Mouse (Mus musculus) E14TG2a.4 (cell line): ENCODE data around the gene Ncapd2.

Experiments
- H3K27me3 ChIP-seq: 2 replicates; pipeline ENCODE4 v1.6.1; 2014; ENCODE audit warnings: low read length, control low read depth; ENCODE audit not compliant: insufficient read depth
- H3K36me3 ChIP-seq: 2 replicates; pipeline ENCODE4 v1.6.1; 2014; ENCODE audit warnings: low read length, control low read depth; ENCODE audit not compliant: insufficient read depth
- H3K4me1 ChIP-seq: replicated peaks from 2 replicates; pipeline ENCODE4 v1.6.1; 2014; ENCODE audit warnings: low read depth, low read length, control low read depth
- H3K4me3 ChIP-seq: replicated peaks from 2 replicates; pipeline ENCODE4 v1.5.1; 2014; ENCODE audit warnings: mild to moderate bottlenecking, low read length
- H3K9me3 ChIP-seq: 2 replicates; pipeline ENCODE4 v1.6.1; 2014; ENCODE audit warnings: low read length, control low read depth
- CTCF ChIP-seq: conservative IDR thresholded peaks from 2 replicates; pipeline ENCODE4 v1.5.1; 2014; ENCODE audit warnings: low read length
- NANOG ChIP-seq: IDR thresholded peaks from 2 replicates; pipeline ENCODE4 v1.6.1; 2014; ENCODE audit warnings: borderline replicate concordance, low read length, mixed read lengths
- POU5F1 ChIP-seq: IDR thresholded peaks from 2 replicates; pipeline ENCODE4 v1.6.1; 2014; ENCODE audit warnings: low read length, borderline replicate concordance

The Ncapd2 gene

GRCm38 (mm10) chr6:125221115-125221745 lies 29.7 kb upstream of the Ncapd2 start:
- H3K9me3 ChIP-seq, result no peaks in the 10 kb centered on the region
- H3K4me3 ChIP-seq, result peak overlapping the region; percentile 37; the same call in 1 of the 2 replicates
- H3K27me3 ChIP-seq, result peaks cover 9% of the 10 kb centered on the region
- peaks cover 34% of the 10 kb centered on the region for H3K36me3 ChIP-seq
- peaks cover 32% of the 10 kb centered on the region for H3K4me1 ChIP-seq
- TF ChIP-seq POU5F1 (no peak), NANOG (no peak), CTCF (no peak)

- no peak overlapping the region for H3K4me3 ChIP-seq
- no peaks in the 10 kb centered on the region for H3K9me3 ChIP-seq
- TF ChIP-seq CTCF (peak; percentile 94), POU5F1 (no peak), NANOG (no peak)
- H3K27me3 ChIP-seq, result peaks cover 13% of the 10 kb centered on the region
- H3K36me3 ChIP-seq, result peaks cover 22% of the 10 kb centered on the region
- H3K4me1 ChIP-seq, result peaks cover 37% of the 10 kb centered on the region
These were observed 27.5 kb upstream of the Ncapd2 start for GRCm38 (mm10) chr6:125218963-125219362.

- TF ChIP-seq CTCF (no peak), NANOG (no peak), POU5F1 (no peak)
- no peak overlapping the region for H3K4me3 ChIP-seq
- peaks cover 37% of the 10 kb centered on the region for H3K4me1 ChIP-seq
- peaks cover 17% of the 10 kb centered on the region for H3K27me3 ChIP-seq
- peaks cover 13% of the 10 kb centered on the region for H3K36me3 ChIP-seq
- H3K9me3 ChIP-seq, result no peaks in the 10 kb centered on the region
These were observed 26.4 kb upstream of the Ncapd2 start for GRCm38 (mm10) chr6:125217899-125218298.

- no peak for TF ChIP-seq POU5F1
- no peak for TF ChIP-seq NANOG
- no peak for TF ChIP-seq CTCF
- H3K4me3 ChIP-seq, result no peak overlapping the region
- peaks cover 22% of the 10 kb centered on the region for H3K27me3 ChIP-seq
- H3K4me1 ChIP-seq, result peaks cover 37% of the 10 kb centered on the region
- H3K9me3 ChIP-seq, result no peaks in the 10 kb centered on the region
- H3K36me3 ChIP-seq, result peaks cover 11% of the 10 kb centered on the region
These were observed 25.4 kb upstream of the Ncapd2 start for GRCm38 (mm10) chr6:125216898-125217297.

- H3K4me3 ChIP-seq, result peak within 1 kb of the TSS; percentile 95
- H3K4me1 ChIP-seq, result peaks cover 26% of the 10 kb centered on the region
- peaks cover 11% of the 10 kb centered on the region for H3K36me3 ChIP-seq
- no peaks in the 10 kb centered on the region for H3K9me3 ChIP-seq
- TF ChIP-seq NANOG (no peak), POU5F1 (peak; percentile 100), CTCF (no peak)
- peaks cover 24% of the 10 kb centered on the region for H3K27me3 ChIP-seq
These were observed 23.9 kb upstream of the Ncapd2 start, which contains the start of gene Vamp1 for GRCm38 (mm10) chr6:125215148-125215954. Gene Vamp1, plus strand, starts transcription at chr6:125215551.

- Histone ChIP-seq H3K36me3 (no peaks in the 10 kb centered on the region; the same call in 1 of the 2 replicates), H3K9me3 (no peaks in the 10 kb centered on the region), H3K4me3 (no peak overlapping the region), H3K4me1 (peaks cover 17% of the 10 kb centered on the region), H3K27me3 (peaks cover 24% of the 10 kb centered on the region)
- TF ChIP-seq CTCF (no peak), POU5F1 (no peak), NANOG (no peak)
These were observed 22.2 kb upstream of the Ncapd2 start for GRCm38 (mm10) chr6:125213715-125214114.

- H3K36me3 ChIP-seq, result no peaks in the 10 kb centered on the region; the same call in 1 of the 2 replicates
These were observed 21.6 kb upstream of the Ncapd2 start for GRCm38 (mm10) chr6:125213129-125213528.

GRCm38 (mm10) chr6:125212621-125213020 lies 21.1 kb upstream of the Ncapd2 start:
- Histone ChIP-seq H3K9me3 (no peaks in the 10 kb centered on the region), H3K4me3 (no peak overlapping the region), H3K4me1 (peaks cover 10% of the 10 kb centered on the region), H3K27me3 (peaks cover 24% of the 10 kb centered on the region), H3K36me3 (no peaks in the 10 kb centered on the region)
- TF ChIP-seq NANOG (no peak), POU5F1 (no peak), CTCF (no peak)

More at GRCm38 (mm10) chr6:125213129-125213528, 21.6 kb upstream of the Ncapd2 start:
- Histone ChIP-seq H3K4me3 (no peak overlapping the region), H3K9me3 (no peaks in the 10 kb centered on the region), H3K4me1 (peaks cover 11% of the 10 kb centered on the region), H3K27me3 (peaks cover 24% of the 10 kb centered on the region)
- TF ChIP-seq NANOG (no peak), CTCF (no peak), POU5F1 (no peak)
